Mouse (Mus musculus) limb, embryonic 15.5 days (tissue): ENCODE measurements around the gene Lypla2. TPM values are rescaled to one million over a fixed set of nuclear protein-coding genes. Genes with fewer than 3 reads are reported as not detected.
A peak's percentile ranks its signal among the peaks of the same experiment; 100 is the strongest.

Experiments
- ATAC-seq: fragments of 200-750 bp; cut with Nextera tagmentation; 2 replicates; pipeline ENCODE4 v1.8.0; 2017; ENCODE audit warnings: low read depth, moderate TSS enrichment; ENCODE audit not compliant: insufficient number of reproducible peaks, low FRiP score, low TSS enrichment
- H3K27ac ChIP-seq: fragments of 300-500 bp; sonication (generic); 2 replicates; pipeline ENCODE4 v1.5.1; 2015; ENCODE audit warnings: moderate library complexity, mild to moderate bottlenecking, inconsistent platforms
- H3K27me3 ChIP-seq: fragments of 300-500 bp; sonication (generic); 2 replicates; pipeline ENCODE4 v1.6.1; 2015; ENCODE audit warnings: inconsistent platforms
- H3K36me3 ChIP-seq: fragments of 300-500 bp; sonication (generic); 2 replicates; pipeline ENCODE4 v1.6.1; 2015; ENCODE audit warnings: inconsistent platforms
- H3K4me1 ChIP-seq: fragments of 300-500 bp; sonication (generic); 2 replicates; pipeline ENCODE4 v1.6.1; 2015; ENCODE audit warnings: inconsistent platforms
- H3K4me2 ChIP-seq: fragments of 300-500 bp; sonication (generic); 2 replicates; pipeline ENCODE4 v1.6.1; 2015; ENCODE audit warnings: mild to moderate bottlenecking, inconsistent platforms
- H3K4me3 ChIP-seq: fragments of 300-500 bp; sonication (generic); 2 replicates; pipeline ENCODE4 v1.5.1; 2015; ENCODE audit warnings: mild to moderate bottlenecking, inconsistent platforms
- H3K9ac ChIP-seq: fragments of 300-500 bp; sonication (generic); 2 replicates; pipeline ENCODE4 v1.6.1; 2015; ENCODE audit warnings: inconsistent platforms
- H3K9me3 ChIP-seq: fragments of 300-500 bp; sonication (generic); 2 replicates; pipeline ENCODE4 v1.6.1; 2016; ENCODE audit warnings: inconsistent platforms
- WGBS: fragments of 180-500 bp; shearing (Covaris S2); methylation state at CpG from one replicate; pipeline ENCODE4 v1.1.7; 2015; 5-methylcytosine and 5-hydroxymethylcytosine counted together
- polyA plus RNA-seq: library from polyadenylated mRNA; unstranded; fragments of >200 nt; fragmentation: Nextera tagmentation; extraction: Ambion mirVana; gene quantifications from 2 replicates; pipeline ENCODE4 v1.2.1, GENCODE M21; 2015

The Lypla2 gene
- polyA plus RNA-seq, 1 experiment from 2014 or later: 114 TPM

DNA sequence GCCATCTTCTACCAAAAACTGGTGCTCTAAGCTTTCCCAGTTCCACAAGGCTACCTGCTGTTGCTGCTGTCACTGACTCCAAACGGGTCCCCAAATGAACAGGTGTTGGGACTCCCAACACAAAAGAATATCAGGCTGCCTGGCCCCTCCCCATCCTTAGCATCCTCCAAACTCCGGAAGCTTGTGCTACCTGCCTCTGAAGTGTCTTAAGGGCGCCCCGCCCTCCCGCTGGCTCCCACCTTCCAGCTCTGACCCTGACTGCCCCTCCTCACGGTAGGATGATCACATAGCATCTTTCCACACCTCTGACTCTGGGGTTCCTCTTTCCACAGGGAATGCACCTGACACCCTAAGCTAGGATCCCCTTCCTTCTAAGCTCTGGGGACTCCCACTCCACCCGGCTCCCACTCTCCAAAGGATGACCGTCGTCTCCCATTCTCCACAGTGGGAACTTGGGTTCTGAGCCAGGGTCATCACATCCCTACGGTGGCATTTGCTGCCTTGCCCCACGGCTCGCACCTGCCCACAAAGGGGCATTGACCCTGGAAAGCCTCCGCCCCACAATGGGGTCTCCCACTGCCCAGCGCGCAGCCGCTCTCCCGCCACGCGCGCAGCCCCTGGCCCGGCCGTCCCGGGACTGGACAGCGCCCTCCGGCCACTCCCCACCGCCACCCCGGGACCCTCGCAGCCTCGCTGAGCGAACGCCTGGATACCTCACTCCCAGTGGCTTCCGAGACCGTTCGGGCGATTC is 446 bp downstream of the Lypla2 start:
- peak overlapping the region; percentile 73 for H3K27ac ChIP-seq
- H3K4me1 ChIP-seq: peaks cover 22% of the 10 kb centered on the region
- WGBS: 1% methylated on average over 34 of the region's 35 CpGs
- H3K4me3 ChIP-seq: peak overlapping the region; percentile 100
- peaks cover 69% of the 10 kb centered on the region for H3K36me3 ChIP-seq
- H3K4me2 ChIP-seq: peak overlapping the region; percentile 91
- H3K9ac ChIP-seq: peak overlapping the region; percentile 98
- H3K9me3 ChIP-seq: no peaks in the 10 kb centered on the region
- peak; percentile 17; the same call in 1 of the 2 replicates for ATAC-seq
- H3K27me3 ChIP-seq: no peaks in the 10 kb centered on the region

DNA sequence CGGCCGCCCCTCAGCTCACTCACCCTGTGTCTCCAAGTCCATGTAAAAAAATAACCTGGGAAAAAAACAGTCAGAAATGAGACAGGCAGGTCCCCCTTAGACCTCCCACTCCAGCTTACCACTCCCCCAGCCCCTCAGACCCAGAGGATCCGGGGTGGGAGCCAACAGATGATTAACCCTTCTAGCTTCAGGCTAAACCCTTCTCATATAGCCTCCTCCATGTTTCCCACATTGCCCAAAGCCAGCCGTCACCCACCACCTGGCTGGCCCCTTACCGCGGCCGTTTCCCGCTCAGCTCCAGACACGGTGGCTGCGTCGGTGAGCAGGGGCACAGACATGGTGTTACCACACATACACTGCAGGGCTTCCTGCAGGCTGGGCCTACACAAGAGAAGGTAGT is 1.8 kb downstream of the Lypla2 start:
- 0 out of 2 replicates have a peak overlapping the region, but pooled peaks have one; percentile 1 for H3K4me3 ChIP-seq

DNA sequence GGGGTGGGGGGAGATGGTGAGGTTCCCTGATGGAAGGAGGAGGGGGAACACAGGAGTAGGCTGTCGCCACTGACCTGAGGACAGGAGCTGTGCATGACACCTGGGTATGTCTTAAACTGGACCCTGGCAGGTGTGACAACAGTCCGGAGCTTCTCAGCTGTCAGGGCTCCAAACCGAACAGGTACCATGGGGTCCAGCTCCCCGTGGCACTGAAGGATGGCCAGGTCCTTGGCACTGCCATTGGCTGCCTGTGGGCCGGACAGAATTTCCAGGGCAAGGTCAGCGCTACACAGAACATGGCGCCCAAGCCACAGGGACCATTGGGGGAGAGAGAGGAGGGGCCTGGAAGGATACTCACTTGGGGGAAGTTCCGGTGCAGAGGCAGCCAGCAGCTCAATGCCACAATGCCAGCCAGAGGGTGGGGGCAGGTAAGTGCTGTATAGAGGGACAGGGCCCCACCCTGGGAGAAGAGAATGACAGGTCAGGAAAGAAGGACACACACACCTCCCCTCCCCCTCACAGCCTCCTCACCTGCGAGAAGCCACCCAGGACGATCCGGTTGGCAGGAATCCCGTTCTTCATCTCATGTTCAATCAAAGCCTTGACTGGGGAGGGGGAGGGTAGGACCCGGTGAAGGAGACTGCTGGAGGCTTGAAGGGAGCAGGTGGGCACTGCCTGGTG is 3.2 kb downstream of the Lypla2 start:
- Histone ChIP-seq H3K4me2 (no peak overlapping the region), H3K36me3 (peaks cover 57% of the 10 kb centered on the region), H3K9me3 (no peaks in the 10 kb centered on the region), H3K27ac (no peak overlapping the region), H3K4me3 (no peak overlapping the region), H3K9ac (no peak overlapping the region), H3K27me3 (no peaks in the 10 kb centered on the region), H3K4me1 (peaks cover 32% of the 10 kb centered on the region)
- WGBS: 86% methylated on average over 13 of the region's 13 CpGs
- no peak for ATAC-seq

More for the DNA sequence above, 1.8 kb downstream of the Lypla2 start:
- no peaks in the 10 kb centered on the region for H3K9me3 ChIP-seq
- no peak overlapping the region for H3K27ac ChIP-seq
- H3K27me3 ChIP-seq: no peaks in the 10 kb centered on the region
- no peak for ATAC-seq
- H3K9ac ChIP-seq: no peak overlapping the region
- H3K4me1 ChIP-seq: peaks cover 22% of the 10 kb centered on the region
- WGBS: 84% methylated on average over 11 of the region's 11 CpGs
- H3K36me3 ChIP-seq: peaks cover 69% of the 10 kb centered on the region
- H3K4me2 ChIP-seq: no peak overlapping the region

DNA sequence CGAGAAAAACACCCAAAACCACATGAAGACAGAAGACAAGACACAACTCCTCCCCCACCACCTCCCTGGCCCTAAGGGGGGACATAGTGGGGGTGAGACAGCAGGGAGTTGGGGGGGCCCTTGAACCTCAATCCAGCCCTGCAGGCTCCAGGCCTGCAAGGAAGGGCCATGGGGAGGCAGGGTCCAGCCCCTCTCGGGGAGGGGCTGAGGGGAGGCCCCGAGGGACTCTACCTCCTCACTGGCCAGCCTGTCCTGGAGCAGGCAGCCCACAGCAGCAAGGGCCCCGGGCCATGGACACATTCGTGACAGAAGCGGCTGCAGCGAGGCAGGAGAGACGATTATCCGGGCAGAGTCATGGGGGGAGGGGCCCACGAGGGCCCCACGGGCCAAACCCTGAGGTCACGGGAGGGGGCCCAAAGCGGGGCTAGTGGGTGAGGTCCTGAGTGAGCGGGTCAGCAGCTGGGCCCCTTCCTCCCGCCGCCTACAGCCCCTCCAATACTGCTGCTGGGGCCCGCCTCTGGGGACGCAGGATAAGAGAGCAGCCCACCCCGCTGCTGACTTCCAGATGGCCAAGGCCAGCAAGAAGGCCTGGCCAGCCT is 4.1 kb downstream of the Lypla2 start:
- WGBS: 64% methylated on average over 19 of the region's 19 CpGs
- H3K4me1 ChIP-seq: peaks cover 35% of the 10 kb centered on the region
- no peak overlapping the region for H3K4me2 ChIP-seq
- no peak overlapping the region for H3K4me3 ChIP-seq
- 0 out of 2 replicates have a peak overlapping the region, but pooled peaks have one; percentile 14 for H3K27ac ChIP-seq
- H3K27me3 ChIP-seq: no peaks in the 10 kb centered on the region
- peaks cover 56% of the 10 kb centered on the region for H3K36me3 ChIP-seq
- no peak for ATAC-seq
- H3K9ac ChIP-seq: no peak overlapping the region
- no peaks in the 10 kb centered on the region for H3K9me3 ChIP-seq

DNA sequence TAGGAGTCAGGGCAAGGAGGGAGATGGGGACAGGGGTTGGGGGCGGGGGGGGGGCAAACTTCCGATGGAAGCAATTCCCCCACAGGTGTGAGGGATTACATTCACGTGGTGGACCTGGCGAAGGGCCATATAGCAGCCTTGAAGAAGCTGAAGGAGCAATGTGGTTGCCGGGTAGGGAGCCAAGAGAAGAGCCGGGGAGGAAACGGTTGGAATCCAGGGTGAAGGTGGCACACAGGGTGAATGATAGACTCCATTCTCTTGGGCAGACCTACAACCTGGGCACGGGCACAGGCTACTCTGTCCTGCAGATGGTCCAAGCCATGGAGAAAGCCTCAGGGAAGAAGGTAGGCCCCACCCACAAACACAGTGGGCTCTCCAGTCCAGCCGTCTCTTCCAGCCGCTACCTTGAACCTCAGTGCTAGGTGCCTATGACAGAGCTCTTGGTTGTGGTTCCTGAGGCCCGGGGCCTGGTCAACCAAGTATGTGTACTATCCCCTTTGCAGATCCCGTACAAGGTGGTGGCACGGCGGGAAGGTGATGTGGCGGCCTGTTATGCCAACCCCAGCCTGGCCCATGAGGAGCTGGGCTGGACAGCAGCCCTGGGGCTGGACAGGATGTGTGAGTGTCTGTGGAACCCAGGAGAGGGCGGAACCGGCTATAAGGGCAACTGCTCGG is 5.2 kb downstream of the Lypla2 start:
- no peak for ATAC-seq
- 86% methylated on average over 18 of the region's 18 CpGs for WGBS
- no peaks in the 10 kb centered on the region for H3K27me3 ChIP-seq
- no peak overlapping the region for H3K9ac ChIP-seq
- peaks cover 42% of the 10 kb centered on the region for H3K4me1 ChIP-seq
- peaks cover 59% of the 10 kb centered on the region for H3K36me3 ChIP-seq
- no peaks in the 10 kb centered on the region for H3K9me3 ChIP-seq
- no peak overlapping the region for H3K4me2 ChIP-seq
- H3K4me3 ChIP-seq: no peak overlapping the region
- no peak overlapping the region for H3K27ac ChIP-seq

DNA sequence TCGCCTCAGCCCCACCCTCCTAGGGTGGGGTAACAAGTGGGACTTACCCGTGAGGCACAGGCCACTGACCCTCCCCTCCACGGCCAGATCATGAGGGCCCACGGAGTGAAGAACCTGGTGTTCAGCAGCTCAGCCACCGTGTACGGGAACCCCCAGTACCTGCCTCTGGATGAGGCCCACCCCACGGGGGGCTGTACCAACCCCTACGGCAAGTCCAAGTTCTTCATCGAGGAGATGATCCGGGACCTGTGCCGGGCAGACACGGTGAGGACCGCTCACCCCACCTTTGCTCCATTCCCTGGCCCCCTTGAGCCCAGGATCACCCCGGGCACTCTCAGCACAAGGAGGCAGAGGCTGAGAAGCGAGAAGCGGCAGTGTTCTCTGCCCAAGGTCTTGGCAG is 6.1 kb downstream of the Lypla2 start:
- H3K4me2 ChIP-seq: no peak overlapping the region
- H3K36me3 ChIP-seq: peaks cover 68% of the 10 kb centered on the region
- no peak for ATAC-seq
- peaks cover 35% of the 10 kb centered on the region for H3K4me1 ChIP-seq
- H3K9me3 ChIP-seq: no peaks in the 10 kb centered on the region
- H3K4me3 ChIP-seq: no peak overlapping the region
- no peak overlapping the region for H3K9ac ChIP-seq
- no peak overlapping the region for H3K27ac ChIP-seq
- H3K27me3 ChIP-seq: no peaks in the 10 kb centered on the region
- WGBS: 92% methylated on average over 16 of the region's 16 CpGs

DNA sequence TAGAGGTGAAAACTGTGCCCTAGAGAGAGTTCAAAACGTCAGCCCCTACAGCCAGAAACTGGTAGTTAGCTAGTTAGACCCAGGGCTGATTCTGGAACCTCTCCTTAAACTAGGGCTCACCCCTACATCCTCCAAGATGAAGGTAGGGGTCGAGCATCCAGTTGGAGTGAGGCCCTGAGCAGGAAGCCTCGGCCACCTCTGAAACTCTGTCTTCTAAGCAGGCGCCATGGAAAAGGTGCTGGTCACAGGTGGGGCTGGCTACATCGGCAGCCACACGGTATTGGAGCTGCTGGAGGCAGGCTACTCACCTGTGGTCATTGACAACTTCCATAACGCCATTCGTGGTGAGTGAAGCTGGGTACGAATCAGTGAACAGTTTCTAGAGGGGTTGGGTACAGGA is 7.3 kb downstream of the Lypla2 start:
- no peaks in the 10 kb centered on the region for H3K9me3 ChIP-seq
- no peak for ATAC-seq
- peak overlapping the region; percentile 92 for H3K4me2 ChIP-seq
- no peak overlapping the region for H3K9ac ChIP-seq
- 81% methylated on average over 9 of the region's 9 CpGs for WGBS
- H3K27me3 ChIP-seq: no peaks in the 10 kb centered on the region
- peaks cover 67% of the 10 kb centered on the region for H3K36me3 ChIP-seq
- peak overlapping the region; percentile 93 for H3K27ac ChIP-seq
- peaks cover 27% of the 10 kb centered on the region for H3K4me1 ChIP-seq
- H3K4me3 ChIP-seq: peak overlapping the region; percentile 77

DNA sequence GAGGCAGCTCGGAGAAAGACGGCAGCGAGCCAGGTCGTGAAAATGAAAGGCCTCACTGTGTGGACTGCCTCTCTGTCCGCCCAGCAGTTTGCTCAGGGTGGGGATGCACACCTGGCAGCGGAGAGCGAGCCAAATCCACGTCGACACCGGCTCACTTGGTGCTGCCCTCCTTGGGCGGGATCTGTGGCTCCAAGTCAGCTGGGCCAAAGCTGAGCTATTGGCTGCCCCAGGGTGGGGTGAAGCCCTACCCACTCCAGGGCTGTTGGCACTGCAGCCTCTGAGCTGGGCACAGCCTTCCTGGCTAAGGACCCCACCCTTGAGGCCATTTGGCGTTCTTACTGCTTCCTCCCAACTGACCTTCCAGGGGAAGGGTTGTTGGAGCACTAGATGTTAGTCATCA is 8.0 kb downstream of the Lypla2 start:
- under 1% methylated on average over 12 of the region's 12 CpGs for WGBS
- peak overlapping the region; percentile 92 for H3K4me2 ChIP-seq
- peak overlapping the region; percentile 93 for H3K27ac ChIP-seq
- no peaks in the 10 kb centered on the region for H3K27me3 ChIP-seq
- H3K9ac ChIP-seq: peak overlapping the region; percentile 85
- H3K9me3 ChIP-seq: no peaks in the 10 kb centered on the region
- peaks cover 67% of the 10 kb centered on the region for H3K36me3 ChIP-seq
- peak overlapping the region; percentile 77 for H3K4me3 ChIP-seq
- H3K4me1 ChIP-seq: peaks cover 27% of the 10 kb centered on the region
- peak; percentile 42; the same call in 1 of the 2 replicates for ATAC-seq

DNA sequence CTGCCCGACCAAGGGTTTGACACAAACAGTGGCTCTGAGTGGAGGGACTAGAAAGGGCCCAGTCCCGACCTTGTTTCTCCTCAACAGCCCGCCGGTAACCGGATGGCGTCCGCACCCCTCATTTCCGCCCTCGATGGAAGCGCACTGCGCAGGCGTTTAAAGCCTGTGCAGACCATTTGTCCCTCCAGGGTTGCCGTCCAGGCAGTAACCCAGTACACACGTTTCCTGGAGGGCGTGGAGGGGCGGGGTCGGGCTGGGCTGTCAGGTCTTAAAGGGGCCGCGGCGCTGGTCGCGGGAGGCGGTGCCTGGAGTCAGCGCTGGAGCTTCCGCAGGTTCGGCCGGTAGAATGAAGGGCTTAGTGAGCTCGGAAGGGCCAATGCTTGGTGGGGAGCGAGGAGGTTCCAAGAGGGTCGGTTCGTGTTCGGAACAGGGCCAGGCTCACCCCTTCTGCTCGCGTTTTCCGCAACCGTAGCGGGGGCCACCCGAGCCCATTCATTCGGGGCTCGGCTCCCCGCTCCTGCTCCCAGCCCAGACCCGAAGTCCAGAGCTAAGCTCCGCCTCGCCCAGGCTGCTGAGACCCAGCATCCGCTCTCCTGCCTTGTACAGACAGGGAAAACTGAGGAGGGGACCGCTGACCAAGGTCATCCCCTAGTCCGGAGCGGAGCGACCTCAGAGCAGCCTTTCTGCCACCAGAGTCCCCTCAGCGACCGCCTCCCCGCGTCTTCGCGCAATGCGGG is 8.8 kb downstream of the Lypla2 start, which contains the start of gene Gale:
Gene Gale (plus strand): TSS at position 271 of the 737 bp plus-strand sequence.
- ATAC-seq: peak; percentile 85
- no peaks in the 10 kb centered on the region for H3K9me3 ChIP-seq

DNA sequence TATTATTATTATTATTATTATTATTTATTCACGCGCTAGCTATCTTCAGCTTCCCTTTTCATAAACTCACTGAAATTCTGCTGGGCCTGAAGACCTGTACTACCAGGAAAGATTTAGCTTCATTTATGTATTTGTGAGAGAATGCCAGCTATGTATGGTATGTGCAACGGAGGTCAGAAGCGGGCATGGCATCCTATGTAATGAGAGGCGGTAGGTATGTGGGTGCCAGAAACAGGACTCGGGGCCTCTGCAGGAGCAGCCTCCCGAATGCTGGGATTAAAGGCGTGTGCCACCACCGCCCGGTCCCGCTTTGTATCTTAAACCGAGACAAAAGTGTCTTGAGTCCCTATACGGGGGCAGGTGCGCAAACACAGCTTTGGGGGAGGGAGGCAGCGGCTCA is 9.5 kb downstream of the Lypla2 start:
- H3K9me3 ChIP-seq: no peaks in the 10 kb centered on the region
- peak overlapping the region; percentile 73 for H3K9ac ChIP-seq
- 6% methylated on average over 15 of the region's 15 CpGs for WGBS
- ATAC-seq: no peak
- peak overlapping the region; percentile 93 for H3K27ac ChIP-seq
- H3K4me2 ChIP-seq: peak overlapping the region; percentile 92
- H3K4me3 ChIP-seq: peak overlapping the region; percentile 77
- H3K27me3 ChIP-seq: no peaks in the 10 kb centered on the region
- H3K4me1 ChIP-seq: peaks cover 20% of the 10 kb centered on the region
- peaks cover 67% of the 10 kb centered on the region for H3K36me3 ChIP-seq

More for the DNA sequence above, 8.8 kb downstream of the Lypla2 start, which contains the start of gene Gale:
- Histone ChIP-seq H3K4me1 (peaks cover 25% of the 10 kb centered on the region), H3K36me3 (peaks cover 67% of the 10 kb centered on the region), H3K4me2 (peak within 1 kb of the TSS; percentile 92), H3K4me3 (peak within 1 kb of the TSS; percentile 77), H3K27me3 (no peaks in the 10 kb centered on the region), H3K9ac (peak within 1 kb of the TSS; percentile 85), H3K27ac (peak within 1 kb of the TSS; percentile 93)
- under 1% methylated on average over 56 of the region's 56 CpGs for WGBS

DNA sequence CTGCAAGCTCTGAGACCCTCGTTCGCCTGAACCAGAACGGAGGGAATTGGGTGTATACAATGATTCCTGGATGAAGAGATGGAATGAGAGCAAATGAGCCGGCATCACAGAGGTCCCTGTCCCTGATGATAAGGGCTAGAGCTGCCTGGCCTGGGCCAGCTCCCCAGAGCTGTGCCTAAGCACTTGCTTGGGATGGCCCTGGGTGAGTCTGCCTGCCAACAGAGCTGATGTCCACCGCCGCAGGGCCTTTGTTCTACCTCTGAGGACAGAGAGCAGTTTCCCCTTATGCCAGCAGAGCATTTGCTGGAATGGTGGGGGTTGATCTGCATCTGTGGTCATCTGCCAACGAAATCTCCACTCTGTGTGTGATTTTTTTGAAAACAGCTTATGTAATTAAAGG is 10.2 kb downstream of the Lypla2 start:
- no peak for ATAC-seq
- Histone ChIP-seq H3K4me1 (peaks cover 20% of the 10 kb centered on the region), H3K27ac (no peak overlapping the region), H3K4me2 (no peak overlapping the region), H3K4me3 (no peak overlapping the region), H3K9ac (no peak overlapping the region), H3K27me3 (no peaks in the 10 kb centered on the region), H3K9me3 (no peaks in the 10 kb centered on the region), H3K36me3 (peaks cover 67% of the 10 kb centered on the region)
- WGBS: 81% methylated on average over 7 of the region's 7 CpGs
